Mouse (Mus musculus) ES-E14 (cell line): ENCODE measurements around the gene Myo1c.

ENCODE experiments used
- CHD2 ChIP-seq: IDR thresholded peaks from 2 replicates; pipeline ENCODE4 v1.6.1; 2014; ENCODE audit warnings: mild to moderate bottlenecking, low read depth, low read length, inconsistent platforms
- HCFC1 ChIP-seq: IDR thresholded peaks from 2 replicates; pipeline ENCODE4 v1.6.1; 2012; ENCODE audit warnings: low read length, inconsistent platforms, borderline replicate concordance; ENCODE audit not compliant: insufficient read depth
- MAFK ChIP-seq: IDR thresholded peaks from 2 replicates; pipeline ENCODE4 v1.6.1; 2014; ENCODE audit warnings: mild to moderate bottlenecking, low read depth, low read length, inconsistent platforms; ENCODE audit not compliant: insufficient read depth
- ZC3H11A ChIP-seq: IDR thresholded peaks from 2 replicates; pipeline ENCODE4 v1.6.1; 2012; ENCODE audit warnings: low read depth, mild to moderate bottlenecking, inconsistent platforms, low read length, borderline replicate concordance
- ZNF384 ChIP-seq: IDR thresholded peaks from 2 replicates; pipeline ENCODE4 v1.6.1; 2012; ENCODE audit warnings: low read depth, low read length, inconsistent platforms

DNA sequence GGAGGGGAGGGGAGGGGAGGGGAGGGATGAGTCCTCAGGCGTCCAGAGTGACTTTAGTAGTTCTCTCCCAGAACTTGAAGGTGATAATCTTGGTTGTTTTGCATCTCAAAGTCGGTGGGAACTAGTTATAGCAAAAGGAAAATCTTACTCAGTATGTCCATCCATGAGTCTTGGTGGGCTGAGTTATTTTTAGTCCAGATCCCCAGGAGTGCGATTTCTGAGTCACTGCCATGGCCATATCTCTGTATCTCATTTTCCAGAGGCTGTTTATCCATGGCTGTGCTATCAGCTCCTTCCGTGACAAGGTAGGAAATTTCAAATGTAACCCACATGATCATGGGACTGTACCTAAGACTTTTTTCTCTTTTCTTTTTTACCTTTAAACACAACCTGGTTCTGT lies 72.0 kb downstream of the Myo1c start:
- no peak for TF ChIP-seq ZNF384
- no peak for TF ChIP-seq MAFK
- no peak for TF ChIP-seq HCFC1
- TF ChIP-seq CHD2 = no peak
- TF ChIP-seq ZC3H11A = no peak
